Mouse (Mus musculus) thymus, postnatal 36 days (tissue): ENCODE data around the gene Tbc1d14.

Source experiments
- DNase-seq, 2 experiments: peaks; one replicate each; pipeline ENCODE4 v3.0.0; 2022; ENCODE audit warnings: mixed read lengths in 2 of 2

Tbc1d14 gene

GRCm38 (mm10) chr5:36553056-36553606 is 39.9 kb downstream of the Tbc1d14 start:
- peak; percentile 31 to 54 for DNase-seq

- no peak for DNase-seq
Observed at GRCm38 (mm10) chr5:36552391-36552790, 40.7 kb downstream of the Tbc1d14 start.

- DNase-seq = no peak
Observed at GRCm38 (mm10) chr5:36549243-36549642, 43.8 kb downstream of the Tbc1d14 start.

GRCm38 (mm10) chr5:36544765-36545164 is 48.3 kb downstream of the Tbc1d14 start:
- DNase-seq = no peak

GRCm38 (mm10) chr5:36540928-36541327 is 52.1 kb downstream of the Tbc1d14 start:
- no peak for DNase-seq

- DNase-seq = peak; percentile 81
Observed at GRCm38 (mm10) chr5:36538576-36539187, 54.4 kb downstream of the Tbc1d14 start.

GRCm38 (mm10) chr5:36536424-36536823 is 56.7 kb downstream of the Tbc1d14 start:
- no peak for DNase-seq

- DNase-seq = no peak
Observed at GRCm38 (mm10) chr5:36535438-36536176, 57.5 kb downstream of the Tbc1d14 start.

GRCm38 (mm10) chr5:36534455-36535030 is 58.5 kb downstream of the Tbc1d14 start:
- no peak for DNase-seq

GRCm38 (mm10) chr5:36530129-36530751 is 62.8 kb downstream of the Tbc1d14 start:
- peak; percentile 72 to 81 for DNase-seq

- no peak for DNase-seq
Observed at GRCm38 (mm10) chr5:36529698-36530097, 63.4 kb downstream of the Tbc1d14 start.

- no peak for DNase-seq
Observed at GRCm38 (mm10) chr5:36526921-36527320, 66.2 kb downstream of the Tbc1d14 start.

- DNase-seq = no peak
Observed at GRCm38 (mm10) chr5:36526274-36526673, 66.8 kb downstream of the Tbc1d14 start.

- no peak for DNase-seq
Observed at GRCm38 (mm10) chr5:36525216-36525615, 67.9 kb downstream of the Tbc1d14 start.

GRCm38 (mm10) chr5:36523219-36523703 is 69.8 kb downstream of the Tbc1d14 start:
- DNase-seq = no peak

GRCm38 (mm10) chr5:36522782-36523181 is 70.3 kb downstream of the Tbc1d14 start:
- DNase-seq = no peak

GRCm38 (mm10) chr5:36519751-36520150 is 73.3 kb downstream of the Tbc1d14 start:
- peak; percentile 11 to 45 for DNase-seq

- no peak for DNase-seq
Observed at GRCm38 (mm10) chr5:36517596-36517995, 75.5 kb downstream of the Tbc1d14 start.

- DNase-seq = no peak
Observed at GRCm38 (mm10) chr5:36515558-36515957, 77.5 kb downstream of the Tbc1d14 start.

GRCm38 (mm10) chr5:36515126-36515525 is 78.0 kb downstream of the Tbc1d14 start:
- DNase-seq = no peak

GRCm38 (mm10) chr5:36510956-36511355 is 82.1 kb downstream of the Tbc1d14 start:
- no peak for DNase-seq

- no peak for DNase-seq
Observed at GRCm38 (mm10) chr5:36508351-36508750, 84.7 kb downstream of the Tbc1d14 start.

- DNase-seq = no peak
Observed at GRCm38 (mm10) chr5:36505643-36506042, 87.4 kb downstream of the Tbc1d14 start.
